Mouse (Mus musculus): ENCODE results near the gene Tes3-ps.
A peak's percentile ranks its signal among the peaks of the same experiment; 100 is the strongest.

Tes3-ps gene

DNA sequence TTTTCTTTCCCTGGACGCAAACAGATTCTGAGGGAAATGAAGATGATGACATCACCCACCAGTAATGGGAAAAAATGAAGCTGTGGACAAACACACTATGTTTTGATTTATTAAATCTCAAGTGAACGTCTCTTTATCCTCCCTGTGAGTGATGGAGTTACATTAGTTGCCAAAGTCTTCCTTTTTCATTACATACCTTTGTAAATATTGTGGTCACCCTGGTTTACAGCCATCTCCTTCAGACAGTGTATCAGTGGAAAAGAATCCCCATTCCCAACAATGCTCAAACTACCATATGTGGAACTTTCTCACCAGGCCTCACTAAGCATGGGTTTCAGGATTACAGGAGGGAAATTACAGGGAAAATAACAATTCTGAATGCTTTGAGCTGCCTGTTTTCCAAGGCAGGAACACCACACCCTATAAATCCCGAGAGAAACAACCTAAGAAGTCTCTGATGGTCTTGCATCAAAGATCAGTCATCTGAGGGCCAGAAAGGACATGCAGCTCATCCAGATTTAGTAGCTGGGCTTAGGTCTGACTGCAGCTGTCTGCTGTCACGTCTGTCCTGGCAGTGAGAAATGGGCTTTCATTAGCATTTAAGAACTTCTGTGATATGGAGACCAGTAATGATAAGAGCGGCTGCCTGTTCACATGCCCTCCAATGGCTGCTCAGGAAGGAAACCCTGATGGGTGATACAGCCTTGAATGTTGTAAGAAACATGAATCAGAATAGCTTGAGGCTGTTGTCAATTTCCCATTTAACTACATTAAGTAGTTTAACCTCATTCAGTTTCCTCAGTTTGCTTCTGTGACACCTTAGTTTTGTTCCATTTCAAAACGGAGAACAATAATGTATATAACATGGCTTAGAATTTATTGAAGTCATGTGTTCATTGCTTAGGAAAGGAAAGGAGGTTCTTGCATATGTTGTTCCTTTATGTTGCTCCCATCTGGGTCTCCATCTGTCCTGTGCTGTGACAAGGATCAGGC lies at the start of gene Tes3-ps:
Gene Tes3-ps, plus strand, starts transcription at position 943 of the 993 bp plus-strand sequence.
- no peak for DNase-seq (ENCODE audit: low read depth)

DNA sequence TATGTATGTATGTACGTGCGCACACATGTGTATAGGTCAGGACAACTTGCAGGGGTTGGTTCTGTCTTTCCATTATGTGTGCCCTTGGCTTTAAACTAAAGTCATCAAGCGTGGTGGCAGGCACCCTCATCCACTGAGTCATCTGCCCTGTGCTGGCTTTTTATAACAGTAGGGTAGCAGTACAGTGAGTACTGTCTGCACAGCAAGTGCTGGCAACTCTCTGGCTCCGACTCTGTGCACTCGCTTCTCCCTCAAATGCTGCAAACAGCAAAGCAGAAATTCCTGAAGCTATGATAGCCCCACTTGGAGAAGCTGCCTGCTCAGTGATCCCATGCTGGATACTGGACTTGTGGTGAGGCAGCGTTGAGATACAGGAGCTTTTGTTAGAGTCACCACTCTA lies 48.7 kb upstream of the Tes3-ps start:
- DNase-seq (ENCODE audit: low read depth) = no peak

- peak; percentile 76 for DNase-seq (ENCODE audit: low read depth)
These were observed 43.8 kb upstream of the Tes3-ps start for GRCm38 (mm10) chr13:49449318-49449749.

GRCm38 (mm10) chr13:49460276-49460675 lies 32.8 kb upstream of the Tes3-ps start:
- no peak for DNase-seq (ENCODE audit: low read depth)

DNA sequence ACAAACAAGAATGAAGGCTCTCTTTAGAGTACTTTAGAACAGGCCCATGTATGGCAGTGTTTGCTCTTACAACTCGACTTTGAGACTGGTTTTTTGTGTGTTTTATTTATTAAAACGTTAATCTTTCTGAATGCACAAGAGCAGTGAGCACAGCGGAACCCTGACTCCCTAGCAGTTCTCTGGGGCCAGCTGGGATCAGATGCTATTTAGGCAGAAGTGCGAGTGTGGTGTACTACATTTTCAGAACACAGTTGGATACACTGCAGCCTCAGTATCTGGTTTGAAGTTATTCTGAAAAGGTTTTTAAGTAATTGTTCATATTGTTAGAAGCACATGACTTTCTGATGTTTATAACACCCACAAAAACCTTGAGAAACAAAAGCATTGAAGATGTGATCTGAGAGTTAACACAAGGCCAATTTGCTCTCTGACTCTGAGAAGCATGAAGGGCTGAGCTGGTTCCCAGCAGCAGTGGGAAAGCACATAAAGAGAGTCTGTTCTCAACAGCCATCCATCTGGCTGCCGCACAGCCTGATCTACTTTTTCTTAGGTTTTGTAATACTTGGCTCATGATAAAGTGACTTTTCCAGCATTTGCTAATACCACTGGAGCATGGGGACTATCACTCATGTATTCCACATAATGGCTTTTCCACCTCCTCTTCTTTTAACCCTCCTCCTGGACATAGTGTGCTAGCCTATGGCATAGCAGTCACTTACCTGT lies 32.3 kb upstream of the Tes3-ps start:
- no peak for DNase-seq (ENCODE audit: low read depth)

GRCm38 (mm10) chr13:49461458-49462132 lies 31.5 kb upstream of the Tes3-ps start:
- no peak for DNase-seq (ENCODE audit: low read depth)

DNA sequence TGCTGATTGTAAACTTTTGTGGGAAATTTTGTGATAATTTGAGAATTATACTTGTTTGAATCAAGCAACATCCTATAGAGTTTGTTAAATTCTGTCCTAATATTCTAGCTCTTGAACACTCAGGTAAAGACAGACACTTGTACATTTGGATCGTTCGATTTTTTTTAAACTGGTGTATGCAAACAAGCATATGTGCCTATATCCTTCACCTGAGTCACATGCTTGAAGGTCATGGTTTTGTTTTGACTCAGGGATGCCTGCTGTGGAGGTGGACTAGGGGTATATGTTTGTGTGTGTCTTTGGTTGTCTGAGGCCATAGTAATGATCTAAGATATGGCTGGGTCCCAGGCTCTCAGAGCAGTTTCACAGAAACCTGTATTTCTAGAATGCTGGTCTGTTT lies 30.2 kb upstream of the Tes3-ps start:
- DNase-seq (ENCODE audit: low read depth) = no peak

GRCm38 (mm10) chr13:49465875-49466274 lies 27.2 kb upstream of the Tes3-ps start:
- DNase-seq (ENCODE audit: low read depth) = no peak

DNA sequence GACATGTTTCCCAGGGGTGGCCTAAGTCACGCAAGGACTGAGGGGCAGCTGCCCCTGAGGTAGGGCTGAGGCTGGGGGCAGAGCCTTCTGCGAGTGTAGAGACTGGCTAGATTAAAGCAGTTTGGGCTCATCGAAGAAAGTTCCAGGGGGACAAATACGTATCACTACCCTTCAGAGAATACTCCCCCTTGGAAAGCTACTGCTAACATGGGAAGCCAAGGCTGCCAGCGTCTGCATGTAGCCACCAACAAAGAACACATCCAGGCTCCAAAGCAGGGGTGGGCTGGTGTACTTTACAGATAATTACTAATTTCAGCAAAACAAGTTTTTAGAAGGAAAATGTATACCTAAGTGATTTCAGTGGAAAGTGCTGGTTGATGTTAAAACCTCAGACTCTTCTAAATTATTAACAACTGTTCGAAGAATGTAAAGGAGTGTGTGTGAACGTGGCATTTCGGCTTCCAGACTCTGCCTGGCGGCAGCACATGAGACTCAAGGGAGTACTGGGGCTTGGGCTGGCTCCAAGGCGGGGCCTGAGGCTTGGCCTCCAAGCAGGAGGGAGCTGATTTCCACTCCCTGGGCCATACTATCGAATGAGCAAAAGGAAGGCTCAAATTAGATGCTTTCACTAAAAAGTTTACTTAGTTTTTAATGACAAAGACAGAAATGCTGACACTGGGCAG lies 26.6 kb upstream of the Tes3-ps start:
- DNase-seq (ENCODE audit: low read depth) = no peak

- no peak for DNase-seq (ENCODE audit: low read depth)
These were observed 25.5 kb upstream of the Tes3-ps start for GRCm38 (mm10) chr13:49467585-49467984.

DNA sequence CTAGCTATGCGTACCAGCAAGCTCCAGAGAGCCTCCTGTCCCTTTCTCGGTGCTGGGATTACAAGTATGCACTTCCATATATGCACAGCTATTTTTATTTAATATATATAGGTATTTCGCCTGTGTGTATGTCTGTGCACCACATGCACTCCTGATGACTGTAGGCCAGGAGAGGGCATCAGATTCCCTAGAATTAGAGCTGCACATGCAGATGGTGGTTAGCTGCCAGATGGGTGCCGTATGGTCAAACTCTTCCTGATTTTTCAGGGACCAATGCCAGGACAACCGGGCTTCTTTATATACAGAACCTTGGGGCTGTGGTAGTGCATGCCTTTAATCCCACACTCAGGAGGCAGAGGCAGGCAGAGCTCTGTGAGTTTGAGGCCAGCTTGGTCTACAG lies 24.1 kb upstream of the Tes3-ps start:
- no peak for DNase-seq (ENCODE audit: low read depth)

- no peak for DNase-seq (ENCODE audit: low read depth)
These were observed 22.8 kb upstream of the Tes3-ps start for GRCm38 (mm10) chr13:49470319-49470718.

- no peak for DNase-seq (ENCODE audit: low read depth)
These were observed 22.3 kb upstream of the Tes3-ps start for GRCm38 (mm10) chr13:49470806-49471205.

GRCm38 (mm10) chr13:49471981-49472675 lies 21.0 kb upstream of the Tes3-ps start:
- DNase-seq (ENCODE audit: low read depth) = no peak

- no peak for DNase-seq (ENCODE audit: low read depth)
These were observed 20.5 kb upstream of the Tes3-ps start for GRCm38 (mm10) chr13:49472676-49473005.

GRCm38 (mm10) chr13:49477887-49478286 lies 15.2 kb upstream of the Tes3-ps start:
- no peak for DNase-seq (ENCODE audit: low read depth)

DNA sequence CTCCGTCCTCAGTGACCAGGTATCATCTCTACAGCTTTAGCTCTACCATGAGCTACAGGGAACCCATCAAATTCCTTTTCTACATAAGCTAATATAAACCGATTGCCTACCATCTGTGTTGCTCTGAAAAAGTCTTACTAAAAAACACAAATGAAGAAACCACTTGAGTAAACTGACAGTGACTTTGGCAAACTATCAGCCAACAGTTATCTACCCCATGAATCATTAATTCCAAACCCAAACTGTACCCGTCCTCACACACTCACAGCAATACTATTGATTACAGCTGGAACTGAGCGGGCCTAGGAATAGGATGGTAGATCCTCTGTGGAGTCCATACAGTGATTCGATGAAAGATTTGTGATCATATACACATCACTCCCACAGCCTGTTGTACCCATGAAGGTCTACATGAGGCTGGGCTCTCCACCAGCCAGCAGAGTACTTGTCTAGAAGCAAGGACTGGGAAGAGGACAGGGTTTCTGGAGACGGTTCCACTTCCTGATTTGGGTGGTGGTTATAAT lies 14.2 kb upstream of the Tes3-ps start:
- no peak for DNase-seq (ENCODE audit: low read depth)

- no peak for DNase-seq (ENCODE audit: low read depth)
These were observed 13.7 kb upstream of the Tes3-ps start for GRCm38 (mm10) chr13:49479399-49479798.

GRCm38 (mm10) chr13:49480057-49480456 lies 13.1 kb upstream of the Tes3-ps start:
- DNase-seq (ENCODE audit: low read depth) = no peak

- no peak for DNase-seq (ENCODE audit: low read depth)
These were observed 12.6 kb upstream of the Tes3-ps start for GRCm38 (mm10) chr13:49480551-49480950.

GRCm38 (mm10) chr13:49485388-49485787 lies 7.7 kb upstream of the Tes3-ps start:
- no peak for DNase-seq (ENCODE audit: low read depth)

Data from naive thymus-derived CD4-positive, alpha-beta T cell, adult 2 months (primary cell).